Mouse (Mus musculus): ENCODE measurements around the gene Gm10964.

DNA sequence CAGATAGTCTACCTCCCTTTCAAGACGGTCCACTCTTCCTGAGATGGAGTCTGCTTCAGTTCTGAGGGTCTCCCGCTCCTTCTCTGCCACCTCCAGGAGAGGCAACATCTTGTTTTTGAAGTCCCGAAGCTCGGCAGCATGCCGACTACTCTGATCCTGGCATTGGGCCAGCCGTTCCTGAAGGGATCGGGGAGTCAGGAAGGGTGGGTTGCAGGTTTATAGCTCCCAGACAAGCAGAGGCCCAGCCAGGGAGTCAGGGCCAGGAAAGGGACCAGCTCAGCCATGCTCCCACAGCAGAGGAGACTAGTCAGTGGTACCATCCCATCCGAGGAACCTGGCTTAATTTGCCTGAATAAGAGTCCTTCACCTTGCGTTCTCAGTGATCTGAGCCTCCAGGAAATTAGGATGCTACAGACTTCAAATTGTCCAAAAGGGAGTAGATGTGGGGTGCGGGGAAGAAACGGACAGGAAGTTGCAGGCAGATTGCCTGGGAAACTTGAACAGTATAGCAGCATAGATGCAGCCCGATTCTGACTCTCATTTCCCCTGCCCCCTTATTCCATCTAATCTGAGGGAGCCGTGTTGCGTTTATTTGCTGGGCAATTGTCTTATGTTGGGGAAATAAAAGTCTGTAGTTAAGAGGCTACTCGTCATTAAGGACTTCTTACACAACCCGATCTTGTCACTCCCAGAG, 2.0 kb upstream of the Gm10964 start:
- no peak for TF ChIP-seq CTCF (IDR thresholded peaks at IDR 0.05; ENCODE audit: low read depth)
- TF ChIP-seq EP300 (optimal IDR thresholded peaks at IDR 0.05) = no peak
